Mouse (Mus musculus) liver, postnatal 0 days (tissue): ENCODE measurements around the gene Kcnt1.

Source experiments
- CTCF ChIP-seq: sonication (generic); IDR thresholded peaks from 2 replicates; pipeline ENCODE4 v1.5.1; 2016; ENCODE audit warnings: antibody characterized with exemption, low read depth
- EP300 ChIP-seq: IDR thresholded peaks from 2 replicates; pipeline ENCODE4 v1.6.1; 2016; ENCODE audit warnings: antibody characterized with exemption, low read depth, mild to moderate bottlenecking

DNA sequence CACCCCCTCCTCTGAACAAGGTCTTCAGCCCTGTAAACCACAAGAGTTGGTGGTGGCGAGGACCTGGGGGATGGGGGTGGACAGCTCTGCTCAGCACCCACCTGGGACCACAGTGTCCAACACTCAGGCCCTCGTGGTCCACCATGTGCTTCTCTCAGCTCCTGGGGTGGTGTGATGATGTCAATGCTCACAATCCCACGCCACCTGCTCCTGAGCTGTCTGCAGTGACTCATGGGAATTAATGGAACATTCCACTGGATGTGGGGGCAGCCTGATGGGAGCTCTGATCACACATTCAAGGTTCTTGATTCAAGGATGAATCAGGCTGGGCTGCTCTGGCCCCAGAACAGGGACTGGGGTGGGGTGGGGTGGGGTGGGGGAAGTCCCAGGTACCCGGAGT lies 21.4 kb upstream of the Kcnt1 start:
- TF ChIP-seq CTCF: no peak
- no peak for TF ChIP-seq EP300
